Mouse (Mus musculus): ENCODE measurements around the gene Syn2.

DNA sequence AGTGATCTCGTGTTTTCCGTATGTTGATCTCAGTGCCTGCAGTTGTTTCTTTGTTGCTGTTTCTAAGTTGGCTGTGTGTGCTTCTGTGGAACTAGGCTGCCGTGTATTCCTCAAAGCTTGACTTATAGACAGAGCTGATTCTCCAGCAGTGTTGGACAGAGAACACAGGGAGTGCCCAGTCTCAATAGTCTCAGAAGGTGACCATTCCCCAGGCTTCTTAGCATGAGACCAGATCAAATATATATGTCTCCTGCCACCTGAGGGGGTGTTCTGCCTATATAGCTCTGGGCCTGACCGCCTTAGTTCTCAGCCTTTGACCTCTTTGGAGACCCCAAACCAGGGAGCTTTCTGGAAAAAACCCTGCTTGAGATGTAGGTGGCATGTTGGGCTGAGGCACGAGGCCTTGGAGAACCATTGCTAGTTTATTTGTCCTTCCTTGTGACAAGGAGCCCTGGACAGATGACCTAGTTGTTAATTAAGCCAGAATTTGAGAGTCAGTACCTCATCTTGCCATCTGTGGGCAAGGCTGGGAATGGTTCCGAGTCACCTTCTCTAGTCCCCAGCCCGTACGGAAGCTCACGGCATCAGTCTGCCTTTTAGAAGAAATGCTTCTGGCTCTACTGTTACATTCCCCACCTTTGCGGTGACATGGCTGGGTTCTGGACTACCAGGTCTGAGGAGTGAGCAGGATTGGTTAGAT lies 140.6 kb downstream of the Syn2 start:
- TF ChIP-seq CTCF (IDR thresholded peaks at IDR 0.05; ENCODE audit: low read depth, low read length) (no peak), POLR2AphosphoS5 (IDR thresholded peaks at IDR 0.05; ENCODE audit: insufficient replicate concordance, low read depth, low read length) (no peak), GATA1 (IDR thresholded peaks at IDR 0.05; ENCODE audit: borderline replicate concordance, low read length) (no peak), TAL1 (conservative IDR thresholded peaks at IDR 0.05; ENCODE audit: low read depth, low read length) (no peak)

Measured in G1E (cell line).